Mouse (Mus musculus): ENCODE results near the gene Bend3.

DNA sequence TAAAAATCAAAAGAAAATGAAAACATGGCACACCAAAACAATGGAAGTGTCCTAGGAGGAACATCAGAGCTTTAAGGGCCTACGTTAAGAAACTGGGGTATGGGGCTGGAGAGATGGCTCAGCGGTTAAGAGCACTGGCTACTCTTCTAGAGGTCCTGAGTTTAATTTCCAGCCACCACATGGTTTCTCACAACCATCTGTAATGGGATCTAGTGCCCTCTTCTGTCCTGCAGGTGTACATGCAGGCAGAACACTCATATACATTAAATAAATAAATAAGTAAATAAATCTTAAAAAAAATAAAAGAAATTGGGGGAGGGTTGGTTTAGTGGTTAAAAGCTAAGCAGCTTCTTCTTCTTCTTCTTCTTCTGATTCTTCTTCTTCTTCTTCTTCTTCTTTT lies 82.7 kb downstream of the Bend3 start:
- TF ChIP-seq CTCF (IDR thresholded peaks at IDR 0.05; ENCODE audit: extremely low read depth, insufficient read length, insufficient replicate concordance, low read depth, low read length) (no peak), POLR2A (IDR thresholded peaks at IDR 0.05; ENCODE audit: low read depth, low read length) (no peak)
